Mouse (Mus musculus): ENCODE measurements around the gene Gm3127.
"Not testable (repeated sequence)": the region's sequence is repeated elsewhere in the genome, so short reads cannot be mapped to it uniquely, and the experiment has no call there.

Gene Gm3127

GRCm38 (mm10) chr14:4164730-4165129, at the start of gene Gm3127:
Gene Gm3127, plus strand, starts transcription at chr14:4165030.
- not testable (repeated sequence) for H3K27me3 ChIP-seq (ENCODE audit: control insufficient read depth, insufficient read depth, low read length, poor library complexity, severe bottlenecking); DNase-seq (ENCODE audit: low read depth, low spot score); H3K36me3 ChIP-seq (ENCODE audit: control insufficient read depth, insufficient read depth, low read length, poor library complexity, severe bottlenecking)

- DNase-seq (ENCODE audit: low read depth, low spot score); H3K27me3 ChIP-seq (ENCODE audit: control insufficient read depth, insufficient read depth, low read length, poor library complexity, severe bottlenecking); H3K36me3 ChIP-seq (ENCODE audit: control insufficient read depth, insufficient read depth, low read length, poor library complexity, severe bottlenecking): not testable (repeated sequence)
Observed at GRCm38 (mm10) chr14:4141646-4142045, 23.2 kb upstream of the Gm3127 start.

- H3K27me3 ChIP-seq (ENCODE audit: control insufficient read depth, insufficient read depth, low read length, poor library complexity, severe bottlenecking); H3K36me3 ChIP-seq (ENCODE audit: control insufficient read depth, insufficient read depth, low read length, poor library complexity, severe bottlenecking); DNase-seq (ENCODE audit: low read depth, low spot score): not testable (repeated sequence)
Observed at GRCm38 (mm10) chr14:4182030-4182429, 17.2 kb downstream of the Gm3127 start.

DNA sequence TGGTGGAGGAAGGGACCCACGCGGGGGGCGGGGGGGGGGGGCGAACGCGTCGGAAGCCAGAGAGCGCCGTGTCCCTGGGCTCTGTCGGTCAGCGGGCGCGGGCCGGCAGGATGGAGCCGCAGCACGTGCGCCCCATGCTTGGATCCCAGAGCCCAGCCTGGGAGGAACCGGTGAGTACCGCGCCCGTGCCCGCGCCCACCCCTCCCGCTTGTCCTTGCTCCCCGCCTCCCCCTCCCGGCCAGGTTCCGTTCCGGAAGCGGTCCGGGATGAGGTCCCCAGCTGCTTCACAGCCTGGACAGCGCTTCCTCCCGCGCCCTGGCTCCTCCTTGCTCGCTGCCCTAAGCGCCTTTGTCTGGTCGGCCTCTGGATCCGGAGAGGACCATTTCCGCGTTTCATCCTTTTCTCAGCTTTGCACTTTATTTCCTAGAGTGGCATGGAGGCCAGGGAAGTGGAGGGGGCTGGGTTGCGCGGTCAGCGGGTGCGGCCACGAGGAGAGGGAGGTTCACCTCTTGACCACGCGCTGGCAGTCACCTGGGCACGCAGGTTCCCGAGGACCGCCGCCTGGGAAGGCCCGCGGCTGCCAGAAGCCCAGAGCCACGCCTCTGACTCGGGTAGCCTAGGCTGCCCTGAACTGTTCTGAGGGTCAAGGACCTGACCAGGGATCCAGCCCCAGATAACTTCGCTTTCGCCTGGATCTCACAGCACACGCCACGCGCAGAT, 17.8 kb downstream of the Gm3127 start, which contains the start of gene Gm2974:
Gm2974 (plus strand) TSS at position 86 of the 720 bp plus-strand sequence.
- H3K27me3 ChIP-seq (ENCODE audit: control insufficient read depth, insufficient read depth, low read length, poor library complexity, severe bottlenecking); DNase-seq (ENCODE audit: low read depth, low spot score); H3K36me3 ChIP-seq (ENCODE audit: control insufficient read depth, insufficient read depth, low read length, poor library complexity, severe bottlenecking): not testable (repeated sequence)

- not testable (repeated sequence) for H3K27me3 ChIP-seq (ENCODE audit: control insufficient read depth, insufficient read depth, low read length, poor library complexity, severe bottlenecking); H3K36me3 ChIP-seq (ENCODE audit: control insufficient read depth, insufficient read depth, low read length, poor library complexity, severe bottlenecking); DNase-seq (ENCODE audit: low read depth, low spot score)
Observed at GRCm38 (mm10) chr14:4183375-4183774, 18.5 kb downstream of the Gm3127 start.
